15 mouse cellular contexts compared by ENCODE assay signal in the genomic region with DNA sequence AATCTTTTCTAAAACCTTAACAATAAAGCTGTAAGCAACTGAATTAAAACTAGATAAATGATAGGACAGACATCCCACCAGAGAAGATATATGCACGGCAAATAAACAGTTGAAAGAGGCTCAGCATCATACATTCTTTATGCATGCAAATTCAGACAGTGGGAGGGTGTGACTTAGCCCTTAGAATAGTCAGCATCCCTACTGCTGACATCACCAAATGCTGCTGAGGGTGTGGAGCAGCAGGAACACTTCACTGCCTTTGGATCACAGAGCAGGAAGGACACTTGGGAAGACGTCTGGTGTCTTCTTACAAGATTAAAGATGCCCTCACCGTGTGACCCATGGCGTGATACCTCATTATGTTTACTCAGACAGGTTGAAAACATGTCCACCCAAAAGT. TPM values are rescaled to one million over a fixed set of nuclear protein-coding genes. Genes with fewer than 3 reads are reported as not detected.
"Had no signal": no experiment of that assay in that cellular context is flagged by ENCODE, and none has a peak within 500 bp of the region (broad histone marks: within the 10 kb centered on the region; RNA-seq: fewer than 3 reads in every experiment).

No protein-coding gene starts in this region.

- DNase-seq: kidney, adult 18-20 months; kidney, adult 9 months; kidney, postnatal 14 days; kidney, postnatal 4 days; liver, embryonic 13.5 days; lung, adult 2 months; lung, postnatal 14 days; lung, postnatal 4 days; midbrain, embryonic 14.5 days; right cerebral cortex, postnatal 4 days; thymus, postnatal 25 days had no signal

RNA-seq across cellular contexts. Expression of a gene that starts 48.4 kb away (rescaled TPM):
- total RNA-seq: layer of hippocampus, postnatal 25 days; liver, adult 2 months; megakaryocyte progenitor cell, adult 5-6 weeks; megakaryocyte-erythroid progenitor cell, adult 5-6 weeks had no signal
